Mouse (Mus musculus) liver, embryonic 15.5 days (tissue): Measurements from ENCODE around the gene Sertad2. TPM values are rescaled to one million over a fixed set of nuclear protein-coding genes. Genes with fewer than 3 reads are reported as not detected.

ENCODE experiments used
- ATAC-seq: fragments of 200-750 bp; cut with Nextera tagmentation; 2 replicates; pipeline ENCODE4 v1.8.0; 2017; ENCODE audit warnings: moderate number of reproducible peaks, mild to moderate bottlenecking, moderate library complexity; ENCODE audit not compliant: insufficient read depth
- H3K27ac ChIP-seq: fragments of 300-500 bp; sonication (generic); replicated peaks from 2 replicates; pipeline ENCODE4 v1.5.1; 2015; ENCODE audit warnings: mild to moderate bottlenecking, inconsistent platforms
- H3K27me3 ChIP-seq: fragments of 300-500 bp; sonication (generic); 2 replicates; pipeline ENCODE4 v1.6.1; 2015; ENCODE audit warnings: mild to moderate bottlenecking, inconsistent platforms
- H3K36me3 ChIP-seq: fragments of 300-500 bp; sonication (generic); replicated peaks from 2 replicates; pipeline ENCODE4 v1.6.1; 2015; ENCODE audit warnings: moderate library complexity, mild to moderate bottlenecking, inconsistent platforms
- H3K4me1 ChIP-seq: fragments of 300-500 bp; sonication (generic); replicated peaks from 2 replicates; pipeline ENCODE4 v1.6.1; 2015; ENCODE audit warnings: inconsistent platforms
- H3K4me2 ChIP-seq: fragments of 300-500 bp; sonication (generic); 2 replicates; pipeline ENCODE4 v1.6.1; 2015; ENCODE audit warnings: moderate library complexity, mild to moderate bottlenecking, inconsistent platforms
- H3K4me3 ChIP-seq: fragments of 300-500 bp; sonication (generic); replicated peaks from 2 replicates; pipeline ENCODE4 v1.5.1; 2015; ENCODE audit warnings: mild to moderate bottlenecking, inconsistent platforms
- H3K9ac ChIP-seq: fragments of 300-500 bp; sonication (generic); 2 replicates; pipeline ENCODE4 v1.6.1; 2015; ENCODE audit warnings: moderate library complexity, mild to moderate bottlenecking, inconsistent platforms
- H3K9me3 ChIP-seq: fragments of 300-500 bp; sonication (generic); replicated peaks from 2 replicates; pipeline ENCODE4 v1.6.1; 2016; ENCODE audit warnings: inconsistent platforms
- WGBS: fragments of 180-500 bp; shearing (Covaris S2); methylation state at CpG from one replicate; pipeline ENCODE4 v1.1.7; 2015; ENCODE audit warnings: mixed read lengths; ENCODE audit not compliant: insufficient replicate concordance; 5-methylcytosine and 5-hydroxymethylcytosine counted together
- polyA plus RNA-seq: library from polyadenylated mRNA; unstranded; fragments of >200 nt; fragmentation: Nextera tagmentation; extraction: Ambion mirVana; gene quantifications from 2 replicates; pipeline ENCODE4 v1.2.1, GENCODE M21; 2015

Sertad2 gene
- polyA plus RNA-seq, 1 experiment from 2014 or later = 36.0 TPM

DNA sequence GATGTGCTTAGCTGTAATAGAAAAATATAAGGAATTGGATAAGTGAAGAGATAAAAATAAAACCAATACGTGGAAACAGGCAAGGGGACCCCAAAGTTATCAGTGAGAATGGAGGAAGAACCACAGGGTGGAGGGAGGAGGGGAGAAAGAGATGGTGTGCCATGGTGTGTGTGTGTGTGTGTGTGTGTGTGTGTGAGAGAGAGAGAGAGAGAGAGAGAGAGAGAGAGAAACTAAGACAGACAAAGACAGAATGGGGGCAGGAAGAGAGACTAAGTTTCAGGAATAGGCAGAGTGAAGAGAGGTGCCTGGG lies 11.4 kb upstream of the Sertad2 start:
- Histone ChIP-seq H3K27ac (no peak overlapping the region), H3K9ac (peak overlapping the region; percentile 39), H3K27me3 (peaks cover 47% of the 10 kb centered on the region), H3K36me3 (no peaks in the 10 kb centered on the region), H3K4me3 (peak overlapping the region; percentile 53), H3K9me3 (no peaks in the 10 kb centered on the region), H3K4me1 (peaks cover 13% of the 10 kb centered on the region; the same call in 1 of the 2 replicates), H3K4me2 (peak overlapping the region; percentile 71)
- ATAC-seq = peak; percentile 18; the same call in 1 of the 2 replicates
- WGBS = 2% methylated on average over 1 of the region's 1 CpGs

DNA sequence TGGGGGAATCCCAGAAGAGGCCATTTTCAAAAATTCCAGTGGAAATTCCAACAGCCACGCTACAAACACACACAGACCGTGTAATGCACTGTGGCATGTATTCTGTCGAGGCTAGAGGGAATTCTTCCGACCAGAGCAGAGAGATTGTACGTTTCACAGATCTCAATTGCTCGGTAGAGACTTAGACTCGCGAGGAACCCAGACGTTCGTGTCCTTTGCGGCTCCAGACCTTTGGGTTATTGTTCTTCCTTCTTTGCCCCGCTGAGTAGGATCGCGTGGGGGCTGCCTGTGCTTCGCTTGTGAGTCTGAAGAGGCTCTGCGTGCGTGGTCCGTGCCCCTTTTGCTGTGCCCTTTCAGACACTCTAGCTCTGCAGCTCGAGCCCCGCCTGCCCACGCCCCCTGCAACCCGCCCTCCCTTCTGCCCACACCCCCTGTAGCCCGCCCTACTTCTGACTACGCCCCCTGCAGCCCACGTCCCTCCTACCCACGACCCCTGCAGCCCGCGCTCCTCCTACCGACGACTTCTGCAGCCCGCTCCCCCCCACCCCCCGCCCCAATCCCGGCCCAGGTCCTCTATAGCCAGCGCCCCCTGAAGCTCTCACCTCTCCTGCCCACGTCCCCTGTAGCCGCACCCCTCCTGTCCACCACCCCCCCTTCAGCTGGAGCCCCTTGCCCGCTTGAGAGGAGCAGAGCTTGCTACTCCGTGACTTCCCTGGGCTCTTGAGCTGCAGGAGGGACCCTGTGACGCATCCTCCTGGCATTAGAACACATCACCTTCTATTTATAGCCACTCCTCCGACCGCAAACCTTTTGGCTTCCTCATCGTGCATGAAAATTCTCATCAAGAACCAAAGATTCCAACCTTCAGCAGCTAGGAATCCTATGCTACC lies 10.8 kb upstream of the Sertad2 start:
- H3K36me3 ChIP-seq = no peaks in the 10 kb centered on the region
- WGBS = under 1% methylated on average over 41 of the region's 42 CpGs
- H3K4me2 ChIP-seq = peak overlapping the region; percentile 71
- ATAC-seq = peak; percentile 66
- H3K27ac ChIP-seq = no peak overlapping the region; the same call in 1 of the 2 replicates
- H3K4me1 ChIP-seq = peaks cover 13% of the 10 kb centered on the region; the same call in 1 of the 2 replicates
- H3K27me3 ChIP-seq = peaks cover 51% of the 10 kb centered on the region
- H3K9me3 ChIP-seq = no peaks in the 10 kb centered on the region
- peak overlapping the region; percentile 53 for H3K4me3 ChIP-seq
- H3K9ac ChIP-seq = peak overlapping the region; percentile 39

GRCm38 (mm10) chr11:20533231-20533630 lies 9.8 kb upstream of the Sertad2 start:
- H3K9ac ChIP-seq = no peak overlapping the region
- no peak overlapping the region for H3K27ac ChIP-seq
- H3K27me3 ChIP-seq = peaks cover 58% of the 10 kb centered on the region
- no peak overlapping the region for H3K4me2 ChIP-seq
- no peaks in the 10 kb centered on the region for H3K36me3 ChIP-seq
- no peaks in the 10 kb centered on the region for H3K9me3 ChIP-seq
- H3K4me1 ChIP-seq = peaks cover 14% of the 10 kb centered on the region
- no peak for ATAC-seq
- WGBS = 50% methylated on average over 4 of the region's 4 CpGs
- H3K4me3 ChIP-seq = no peak overlapping the region

DNA sequence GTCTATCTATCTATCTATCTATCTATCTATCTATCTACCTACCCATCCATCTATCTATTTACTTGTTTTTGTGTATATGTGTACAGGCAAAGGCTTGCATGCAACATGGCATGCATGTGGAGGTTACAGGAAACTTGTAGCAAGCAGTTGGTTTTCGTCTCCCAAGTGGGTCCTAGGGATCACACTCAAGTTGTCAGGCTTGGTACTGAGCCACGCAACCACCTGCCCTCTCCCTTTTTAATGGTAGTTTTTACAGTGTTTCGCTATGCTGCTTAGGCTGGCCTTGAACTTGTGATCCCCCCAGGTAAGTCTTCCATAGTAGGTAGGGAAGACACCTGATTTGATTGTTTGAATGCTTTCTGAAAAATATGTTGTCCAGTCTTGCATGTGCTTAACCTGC lies 5.8 kb upstream of the Sertad2 start:
- H3K4me2 ChIP-seq = no peak overlapping the region
- no peaks in the 10 kb centered on the region for H3K36me3 ChIP-seq
- peaks cover 32% of the 10 kb centered on the region for H3K4me1 ChIP-seq
- peaks cover 56% of the 10 kb centered on the region for H3K27me3 ChIP-seq
- 72% methylated on average over 3 of the region's 3 CpGs for WGBS
- no peak for ATAC-seq
- no peak overlapping the region for H3K9ac ChIP-seq
- H3K27ac ChIP-seq = no peak overlapping the region
- no peaks in the 10 kb centered on the region for H3K9me3 ChIP-seq
- H3K4me3 ChIP-seq = no peak overlapping the region

- 62% methylated on average over 3 of the region's 3 CpGs for WGBS
- no peak overlapping the region for H3K9ac ChIP-seq
- ATAC-seq = no peak
- H3K27me3 ChIP-seq = peaks cover 46% of the 10 kb centered on the region
- H3K4me1 ChIP-seq = peaks cover 36% of the 10 kb centered on the region
- peak overlapping the region; percentile 26; the same call in 1 of the 2 replicates for H3K4me2 ChIP-seq
- no peaks in the 10 kb centered on the region for H3K9me3 ChIP-seq
- H3K4me3 ChIP-seq = no peak overlapping the region
- no peak overlapping the region for H3K27ac ChIP-seq
- H3K36me3 ChIP-seq = no peaks in the 10 kb centered on the region
These were observed 4.6 kb upstream of the Sertad2 start for GRCm38 (mm10) chr11:20538496-20538895.

DNA sequence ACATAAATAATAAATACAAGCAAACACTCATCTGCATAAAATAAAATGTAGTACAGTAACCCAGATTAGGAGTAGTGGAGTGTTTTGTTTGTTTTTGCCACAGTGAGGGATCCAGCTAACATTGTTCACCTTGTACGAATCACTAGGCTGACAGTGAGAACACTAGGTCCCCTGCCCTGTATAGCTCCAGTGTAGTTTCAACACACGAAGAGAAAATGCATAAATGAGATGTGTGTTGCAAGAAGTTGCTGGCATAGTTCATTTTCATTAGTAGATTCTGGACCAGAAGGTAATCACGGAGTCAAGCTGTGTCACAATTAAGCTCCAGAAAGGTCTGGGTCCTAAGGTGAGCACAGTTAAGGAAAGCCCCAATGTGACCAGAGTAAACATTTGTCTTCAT lies 1.8 kb upstream of the Sertad2 start:
- Histone ChIP-seq H3K4me1 (peaks cover 43% of the 10 kb centered on the region), H3K36me3 (no peaks in the 10 kb centered on the region), H3K4me3 (no peak overlapping the region), H3K27ac (no peak overlapping the region), H3K27me3 (peaks cover 37% of the 10 kb centered on the region), H3K9ac (no peak overlapping the region), H3K9me3 (no peaks in the 10 kb centered on the region), H3K4me2 (no peak overlapping the region)
- WGBS = 70% methylated on average over 3 of the region's 3 CpGs
- no peak for ATAC-seq

- H3K9ac ChIP-seq = peak overlapping the region; percentile 73
- H3K4me3 ChIP-seq = peak overlapping the region; percentile 79
- H3K4me1 ChIP-seq = peaks cover 43% of the 10 kb centered on the region
- 1% methylated on average over 29 of the region's 29 CpGs for WGBS
- peak overlapping the region; percentile 96 for H3K4me2 ChIP-seq
- H3K9me3 ChIP-seq = no peaks in the 10 kb centered on the region
- no peaks in the 10 kb centered on the region for H3K36me3 ChIP-seq
- H3K27me3 ChIP-seq = peaks cover 35% of the 10 kb centered on the region
- H3K27ac ChIP-seq = peak overlapping the region; percentile 71
- ATAC-seq = no peak
These were observed 937 bp upstream of the Sertad2 start for GRCm38 (mm10) chr11:20541995-20542637.

- H3K4me1 ChIP-seq = peaks cover 38% of the 10 kb centered on the region
- H3K36me3 ChIP-seq = no peaks in the 10 kb centered on the region
- H3K9ac ChIP-seq = peak overlapping the region; percentile 73
- H3K27me3 ChIP-seq = peaks cover 26% of the 10 kb centered on the region
- H3K4me3 ChIP-seq = peak overlapping the region; percentile 79
- H3K27ac ChIP-seq = peak overlapping the region; percentile 85
- H3K9me3 ChIP-seq = no peaks in the 10 kb centered on the region
- under 1% methylated on average over 51 of the region's 51 CpGs for WGBS
- peak overlapping the region; percentile 96 for H3K4me2 ChIP-seq
- ATAC-seq = peak; percentile 1
These were observed 534 bp downstream of the Sertad2 start for GRCm38 (mm10) chr11:20543453-20544120.

GRCm38 (mm10) chr11:20544376-20544775 lies 1.3 kb downstream of the Sertad2 start:
- H3K9ac ChIP-seq = no peak overlapping the region

DNA sequence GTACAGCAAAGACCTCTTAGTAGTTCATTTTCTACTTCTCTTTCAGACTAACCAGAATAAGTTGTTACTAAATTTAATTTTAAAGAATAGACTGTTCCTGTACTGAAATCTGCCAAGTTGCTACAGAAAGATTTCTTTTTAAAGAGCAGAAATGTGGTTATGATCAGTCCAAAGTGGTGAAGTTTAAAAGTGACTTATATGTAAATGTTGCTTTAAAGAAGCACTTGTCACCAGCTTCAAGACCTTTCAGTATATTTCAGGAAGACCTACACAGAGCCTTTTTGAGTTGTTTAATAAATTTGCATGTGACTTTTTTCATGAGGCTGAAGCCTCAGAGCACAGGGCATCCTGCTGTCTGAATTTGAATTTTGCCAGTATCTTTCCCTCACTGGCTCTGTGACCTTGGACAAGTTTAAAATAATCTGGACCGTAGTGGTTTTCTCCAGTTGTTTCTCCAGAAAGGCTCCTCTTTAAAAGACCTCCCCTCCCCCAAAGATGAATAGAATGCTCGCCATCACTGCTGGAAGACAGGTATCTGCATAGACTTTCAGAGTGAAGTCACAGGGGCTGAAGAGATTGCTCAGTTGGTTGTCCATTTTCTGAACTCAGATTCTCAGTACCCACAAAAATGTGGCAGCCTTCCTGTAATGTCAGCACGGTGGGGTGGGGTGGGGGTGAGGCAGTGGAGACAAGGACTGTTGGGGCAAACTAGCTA lies 1.9 kb downstream of the Sertad2 start:
- Histone ChIP-seq H3K36me3 (no peaks in the 10 kb centered on the region), H3K27me3 (peaks cover 23% of the 10 kb centered on the region), H3K4me2 (no peak overlapping the region), H3K4me1 (peaks cover 28% of the 10 kb centered on the region), H3K9me3 (no peaks in the 10 kb centered on the region), H3K9ac (no peak overlapping the region), H3K27ac (no peak overlapping the region), H3K4me3 (no peak overlapping the region)
- ATAC-seq = no peak
- 58% methylated on average over 3 of the region's 3 CpGs for WGBS

More at GRCm38 (mm10) chr11:20544376-20544775, 1.3 kb downstream of the Sertad2 start:
- H3K4me2 ChIP-seq = peak overlapping the region; percentile 96
- no peaks in the 10 kb centered on the region for H3K9me3 ChIP-seq
- peaks cover 23% of the 10 kb centered on the region for H3K27me3 ChIP-seq
- no peaks in the 10 kb centered on the region for H3K36me3 ChIP-seq
- H3K4me3 ChIP-seq = peak overlapping the region; percentile 79
- no peak for ATAC-seq
- peaks cover 31% of the 10 kb centered on the region for H3K4me1 ChIP-seq
- 62% methylated on average over 8 of the region's 8 CpGs for WGBS
- no peak overlapping the region for H3K27ac ChIP-seq
